Mouse (Mus musculus) induced T-regulatory cell, adult 2 months (primary cell): ENCODE data around the gene Rev1.
"Not testable (repeated sequence)": the region's sequence is repeated elsewhere in the genome, so short reads cannot be mapped to it uniquely, and the experiment has no call there.

Source experiments
- DNase-seq: peaks from one replicate; pipeline ENCODE4 v3.0.0-alpha.2; 2012; ENCODE audit warnings: low read depth

Rev1 gene

GRCm38 (mm10) chr1:38067276-38067675 lies 62.3 kb downstream of the Rev1 start:
- DNase-seq: no peak

- not testable (repeated sequence) for DNase-seq
These were observed 67.4 kb downstream of the Rev1 start for GRCm38 (mm10) chr1:38062156-38062555.

- no peak for DNase-seq
These were observed 71.2 kb downstream of the Rev1 start for GRCm38 (mm10) chr1:38058417-38058816.

- DNase-seq: no peak
These were observed 74.4 kb downstream of the Rev1 start for GRCm38 (mm10) chr1:38055176-38055575.

GRCm38 (mm10) chr1:38049562-38049961 lies 80.0 kb downstream of the Rev1 start:
- peak; percentile 14 for DNase-seq

- no peak for DNase-seq
These were observed 81.5 kb downstream of the Rev1 start for GRCm38 (mm10) chr1:38048121-38048520.

- DNase-seq: no peak
These were observed 90.7 kb downstream of the Rev1 start for GRCm38 (mm10) chr1:38038898-38039297.

- DNase-seq: no peak
These were observed 92.2 kb downstream of the Rev1 start for GRCm38 (mm10) chr1:38037375-38037774.

GRCm38 (mm10) chr1:38035521-38035920 lies 94.1 kb downstream of the Rev1 start:
- DNase-seq: no peak

- no peak for DNase-seq
These were observed 98.2 kb downstream of the Rev1 start for GRCm38 (mm10) chr1:38031391-38031790.

GRCm38 (mm10) chr1:38027301-38027700 lies 102.3 kb downstream of the Rev1 start:
- no peak for DNase-seq

GRCm38 (mm10) chr1:38014551-38015203 lies 114.9 kb downstream of the Rev1 start:
- no peak for DNase-seq

- DNase-seq: no peak
These were observed 117.1 kb downstream of the Rev1 start for GRCm38 (mm10) chr1:38012509-38012908.

GRCm38 (mm10) chr1:38012104-38012503 lies 117.5 kb downstream of the Rev1 start:
- DNase-seq: no peak

GRCm38 (mm10) chr1:38011647-38012046 lies 118.0 kb downstream of the Rev1 start:
- DNase-seq: no peak

- no peak for DNase-seq
These were observed 122.9 kb downstream of the Rev1 start for GRCm38 (mm10) chr1:38006741-38007140.

- DNase-seq: no peak
These were observed 126.6 kb downstream of the Rev1 start for GRCm38 (mm10) chr1:38003046-38003445.
